7 mouse cellular contexts compared by ENCODE assay signal in the genomic region with DNA sequence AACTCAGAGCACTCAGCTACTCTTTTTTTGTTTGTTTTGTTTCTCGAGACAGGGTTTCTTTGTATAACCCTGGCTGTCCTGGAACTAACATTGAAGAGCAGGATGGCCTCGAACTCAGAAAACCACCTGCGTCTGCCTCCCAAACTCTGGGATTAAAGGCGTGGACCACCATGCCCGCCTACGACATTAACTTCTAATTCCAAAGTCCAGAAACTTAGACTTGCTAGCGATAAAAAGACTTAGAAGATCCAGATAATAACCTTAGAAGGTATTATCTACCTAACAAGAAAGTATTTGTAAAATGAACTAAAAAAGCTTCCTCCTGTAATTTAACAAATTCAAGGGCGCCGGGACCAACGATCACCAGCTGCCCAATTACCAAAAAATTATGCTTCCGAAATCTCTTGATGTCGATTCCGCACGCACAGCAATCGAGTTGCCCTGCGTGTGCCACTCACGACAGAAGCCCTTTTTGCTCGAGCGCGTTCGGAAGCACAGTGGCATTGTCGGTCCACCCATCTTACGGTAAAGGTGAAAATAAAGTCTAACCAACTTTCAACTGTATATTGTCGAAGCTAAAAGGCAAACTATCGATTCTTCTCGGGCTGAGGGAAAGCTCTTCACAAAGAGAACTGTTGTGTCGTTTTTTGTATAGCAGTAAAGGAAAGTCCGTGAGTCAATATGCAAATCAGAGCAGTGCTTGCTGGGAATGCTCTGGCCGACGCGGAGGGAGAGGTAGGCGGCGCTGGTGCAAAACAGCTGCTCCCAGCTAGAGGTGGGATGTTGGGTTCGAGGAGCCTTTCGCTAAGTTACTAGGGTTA. TPM values are rescaled to one million over a fixed set of nuclear protein-coding genes. Genes with fewer than 3 reads are reported as not detected.
DNase-seq lines count a peak whose midpoint lies in the region; ATAC-seq and TF ChIP-seq lines count a peak whose summit lies in the region.

No protein-coding gene starts in this region.

- peak; percentile 79 for ATAC-seq in intestine, postnatal 0 days
- peak; percentile 78 for ATAC-seq in midbrain, embryonic 12.5 days (ENCODE audit: low FRiP score, low read depth)

- H3K36me3 ChIP-seq in intestine, postnatal 0 days (ENCODE audit: control insufficient read depth, insufficient read depth), result no peaks in the 10 kb centered on the region
- no peaks in the 10 kb centered on the region for H3K36me3 ChIP-seq in midbrain, embryonic 12.5 days
- no peaks in the 10 kb centered on the region for H3K36me3 ChIP-seq in small intestine, adult 2 months (ENCODE audit: control insufficient read depth, insufficient read depth, low read length)

- H3K4me3 ChIP-seq in intestine, postnatal 0 days (ENCODE audit: low read depth, low read length), result peak overlapping the region; percentile 30
- H3K4me3 ChIP-seq in midbrain, embryonic 12.5 days, result peak overlapping the region; percentile 29
- peak overlapping the region; percentile 25 for H3K4me3 ChIP-seq in small intestine, adult 2 months (ENCODE audit: low read depth, low read length)

- H3K9ac ChIP-seq in intestine, postnatal 0 days (ENCODE audit: low read depth, low read length), result peak overlapping the region; percentile 61
- peak overlapping the region; percentile 56; the same call in 1 of the 2 replicates for H3K9ac ChIP-seq in midbrain, embryonic 12.5 days (replicated peaks)

- no peaks in the 10 kb centered on the region for H3K9me3 ChIP-seq in intestine, postnatal 0 days (ENCODE audit: control insufficient read depth)
- no peaks in the 10 kb centered on the region for H3K9me3 ChIP-seq in midbrain, embryonic 12.5 days

- peak; percentile 100 for TF ChIP-seq POLR2A in small intestine, adult 2 months (IDR thresholded peaks at IDR 0.05; ENCODE audit: low read depth, low read length)

- peak; percentile 81 for TF ChIP-seq CTCF in intestine, postnatal 0 days (IDR thresholded peaks at IDR 0.05; ENCODE audit: low read depth)
- TF ChIP-seq CTCF in small intestine, adult 2 months (IDR thresholded peaks at IDR 0.05; ENCODE audit: extremely low read depth, insufficient read length, insufficient replicate concordance, low read depth, low read length), result no peak

- H3K4me2 ChIP-seq in intestine, postnatal 0 days (replicated peaks; ENCODE audit: low read depth), result peak overlapping the region; percentile 61
- peak overlapping the region; percentile 51 for H3K4me2 ChIP-seq in midbrain, embryonic 12.5 days (replicated peaks)

- H3K27me3 ChIP-seq in intestine, postnatal 0 days (replicated peaks; ENCODE audit: control insufficient read depth, insufficient read depth, low read length), result no peaks in the 10 kb centered on the region
- H3K27me3 ChIP-seq in midbrain, embryonic 12.5 days, result no peaks in the 10 kb centered on the region; the same call in 1 of the 2 replicates
- H3K27me3 ChIP-seq in small intestine, adult 2 months (ENCODE audit: control insufficient read depth, insufficient read depth, low read length), result no peaks in the 10 kb centered on the region

- peak overlapping the region; percentile 97 for H3K27ac ChIP-seq in intestine, postnatal 0 days (ENCODE audit: low read depth, low read length)
- H3K27ac ChIP-seq in midbrain, embryonic 12.5 days (replicated peaks), result peak overlapping the region; percentile 91
- peak overlapping the region; percentile 96 for H3K27ac ChIP-seq in small intestine, adult 2 months (ENCODE audit: insufficient read depth, low read depth, low read length)

- intact Hi-C loops in left cerebral cortex, postnatal 4 days (cut with DNase I), result no loop called here

- no peaks in the 10 kb centered on the region for H3K4me1 ChIP-seq in intestine, postnatal 0 days (replicated peaks; ENCODE audit: control insufficient read depth, insufficient read depth, low read length)
- peaks cover 13% of the 10 kb centered on the region for H3K4me1 ChIP-seq in midbrain, embryonic 12.5 days
- H3K4me1 ChIP-seq in small intestine, adult 2 months (ENCODE audit: control insufficient read depth, insufficient read depth, insufficient read length, low read length), result no peaks in the 10 kb centered on the region

- peak; percentile 84 for DNase-seq in adrenal gland, adult 8-10 months
- peak; percentile 94 for DNase-seq in embryo, embryonic 9.5 days (ENCODE audit: extremely low spot score)
- peak; percentile 62 to 80 for DNase-seq in gastrocnemius, postnatal 4 days (ENCODE audit: low spot score in 2 of 2)
- peak; percentile 85 for DNase-seq in left cerebral cortex, postnatal 4 days

- WGBS in intestine, postnatal 0 days, result under 1% methylated on average over 35 of the region's 35 CpGs
- under 1% methylated on average over 35 of the region's 35 CpGs for WGBS in midbrain, embryonic 12.5 days
- WGBS in small intestine, adult 2 months, result under 1% methylated on average over 35 of the region's 35 CpGs

RNA-seq across cellular contexts. Expression of gene Taf12, which starts 4.2 kb away (rescaled TPM):
- 10 to 100 TPM; 25.6 to 33.0 (median 29.5) TPM for total RNA-seq in adrenal gland, adult 8-10 months (2022)
- 10 to 100 TPM; 26.6 to 29.2 TPM for total RNA-seq in gastrocnemius, postnatal 4 days (2021)
- polyA plus RNA-seq in intestine, postnatal 0 days (2015; fragmentation: Nextera tagmentation; extraction: Ambion mirVana), result 43.2 and 47.5 TPM in 2 replicates
- 10 to 100 TPM; 16.8 to 19.1 TPM for total RNA-seq in left cerebral cortex, postnatal 4 days (2021)
- 58.3 and 63.8 TPM in 2 replicates for polyA plus RNA-seq in midbrain, embryonic 12.5 days (2016; fragmentation: Nextera tagmentation; extraction: Ambion mirVana)
- polyA plus RNA-seq in small intestine, adult 2 months (2012; rRNA removed), result 1.3 and 4.5 TPM in 2 replicates

RNA-seq across cellular contexts. Expression of gene Gmeb1, which starts 8.5 kb away (rescaled TPM):
- total RNA-seq in adrenal gland, adult 8-10 months (2022), result 10 to 100 TPM; 16.3 to 24.8 (median 19.3) TPM
- total RNA-seq in gastrocnemius, postnatal 4 days (2021), result 10 to 100 TPM; 18.7 to 19.5 TPM
- polyA plus RNA-seq in intestine, postnatal 0 days (2015; fragmentation: Nextera tagmentation; extraction: Ambion mirVana), result 8.9 and 9.6 TPM in 2 replicates
- total RNA-seq in left cerebral cortex, postnatal 4 days (2021), result 10 to 100 TPM; 35.2 to 36.0 TPM
- 44.8 and 46.4 TPM in 2 replicates for polyA plus RNA-seq in midbrain, embryonic 12.5 days (2016; fragmentation: Nextera tagmentation; extraction: Ambion mirVana)
- polyA plus RNA-seq in small intestine, adult 2 months (2012; rRNA removed), result 6.8 and 13.5 TPM in 2 replicates

RNA-seq across cellular contexts. Expression of gene Rab42, which starts 33.2 kb away (rescaled TPM):
- total RNA-seq in adrenal gland, adult 8-10 months (2022), result 1 to 10 TPM; 2.6 to 5.1 (median 3.9) TPM
- 1 to 10 TPM; 1.0 to 1.3 TPM for total RNA-seq in gastrocnemius, postnatal 4 days (2021)
- polyA plus RNA-seq in intestine, postnatal 0 days (2015; fragmentation: Nextera tagmentation; extraction: Ambion mirVana), result 48.2 and 48.3 TPM in 2 replicates
- total RNA-seq in left cerebral cortex, postnatal 4 days (2021), result 1 to 10 TPM; 1.4 to 2.1 TPM
- 0.42 and 1.5 TPM in 2 replicates for polyA plus RNA-seq in midbrain, embryonic 12.5 days (2016; fragmentation: Nextera tagmentation; extraction: Ambion mirVana)
- 0.70 and 0.98 TPM in 2 replicates for polyA plus RNA-seq in small intestine, adult 2 months (2012; rRNA removed)

RNA-seq across cellular contexts. Expression of gene Ythdf2, which starts 57.8 kb away (rescaled TPM):
- total RNA-seq in adrenal gland, adult 8-10 months (2022), result 10 to 100 TPM; 48.1 to 62.4 (median 55.0) TPM
- total RNA-seq in gastrocnemius, postnatal 4 days (2021), result 10 to 100 TPM; 44.7 to 53.4 TPM
- polyA plus RNA-seq in intestine, postnatal 0 days (2015; fragmentation: Nextera tagmentation; extraction: Ambion mirVana), result 38.3 and 44.9 TPM in 2 replicates
- 10 to 100 TPM; 69.2 to 70.6 TPM for total RNA-seq in left cerebral cortex, postnatal 4 days (2021)
- 150 and 151 TPM in 2 replicates for polyA plus RNA-seq in midbrain, embryonic 12.5 days (2016; fragmentation: Nextera tagmentation; extraction: Ambion mirVana)
- 7.0 and 14.5 TPM in 2 replicates for polyA plus RNA-seq in small intestine, adult 2 months (2012; rRNA removed)

RNA-seq across cellular contexts. Expression of gene Trnau1ap, which starts 59.4 kb away (rescaled TPM):
- 10 to 100 TPM; 29.4 to 44.1 (median 41.8) TPM for total RNA-seq in adrenal gland, adult 8-10 months (2022)
- total RNA-seq in gastrocnemius, postnatal 4 days (2021), result 10 to 100 TPM; 25.0 to 26.6 TPM
- polyA plus RNA-seq in intestine, postnatal 0 days (2015; fragmentation: Nextera tagmentation; extraction: Ambion mirVana), result 80.1 and 84.1 TPM in 2 replicates
- total RNA-seq in left cerebral cortex, postnatal 4 days (2021), result 10 to 100 TPM; 40.9 to 47.2 TPM
- polyA plus RNA-seq in midbrain, embryonic 12.5 days (2016; fragmentation: Nextera tagmentation; extraction: Ambion mirVana), result 79.2 and 80.6 TPM in 2 replicates
- polyA plus RNA-seq in small intestine, adult 2 months (2012; rRNA removed), result 20.7 and 24.1 TPM in 2 replicates

Comparison
In these comparisons a context has a peak if more than half of its experiments do, and no peak if none do; other contexts are left out.
1. Peak in every context shown above with its lines: DNase-seq, ATAC-seq, H3K4me3 ChIP-seq and H3K27ac ChIP-seq.